Mouse (Mus musculus): ENCODE results near the gene Gm11756. TPM values are rescaled to one million over a fixed set of nuclear protein-coding genes. Genes with fewer than 3 reads are reported as not detected.
"Not testable (repeated sequence)": the region's sequence is repeated elsewhere in the genome, so short reads cannot be mapped to it uniquely, and the experiment has no call there.

The Gm11756 gene
- 0.41 and 0.50 TPM in 2 replicates for polyA plus RNA-seq (2015; fragmentation: Nextera tagmentation; extraction: Ambion mirVana)

GRCm38 (mm10) chr4:73920660-73921059 is at the start of gene Gm11756:
Gm11756 (minus strand) TSS chr4:73920760.
- WGBS, result 83% methylated on average over 6 of the region's 6 CpGs
- not testable (repeated sequence) for H3K36me3 ChIP-seq; H3K9ac ChIP-seq; H3K9me3 ChIP-seq (replicated peaks); H3K4me2 ChIP-seq (replicated peaks); H3K4me3 ChIP-seq (replicated peaks); H3K27me3 ChIP-seq; ATAC-seq (ENCODE audit: insufficient number of reproducible peaks, low FRiP score, low TSS enrichment, low read depth); H3K27ac ChIP-seq (replicated peaks); H3K4me1 ChIP-seq

- Histone ChIP-seq H3K9ac (no peak within 1 kb of the TSS), H3K36me3 (no peaks in the 10 kb centered on the region), H3K27ac (replicated peaks) (no peak within 1 kb of the TSS), H3K27me3 (no peaks in the 10 kb centered on the region), H3K4me3 (replicated peaks) (no peak within 1 kb of the TSS), H3K4me2 (replicated peaks) (no peak within 1 kb of the TSS), H3K4me1 (no peaks in the 10 kb centered on the region), H3K9me3 (replicated peaks) (no peaks in the 10 kb centered on the region)
- 52% methylated on average over 8 of the region's 8 CpGs for WGBS
- no peak for ATAC-seq (ENCODE audit: insufficient number of reproducible peaks, low FRiP score, low TSS enrichment, low read depth)
These were observed 29.9 kb upstream of the Gm11756 start, which contains the start of gene 2310002L09Rik for GRCm38 (mm10) chr4:73950375-73950896. 2310002L09Rik (minus strand) TSS chr4:73950846.

DNA sequence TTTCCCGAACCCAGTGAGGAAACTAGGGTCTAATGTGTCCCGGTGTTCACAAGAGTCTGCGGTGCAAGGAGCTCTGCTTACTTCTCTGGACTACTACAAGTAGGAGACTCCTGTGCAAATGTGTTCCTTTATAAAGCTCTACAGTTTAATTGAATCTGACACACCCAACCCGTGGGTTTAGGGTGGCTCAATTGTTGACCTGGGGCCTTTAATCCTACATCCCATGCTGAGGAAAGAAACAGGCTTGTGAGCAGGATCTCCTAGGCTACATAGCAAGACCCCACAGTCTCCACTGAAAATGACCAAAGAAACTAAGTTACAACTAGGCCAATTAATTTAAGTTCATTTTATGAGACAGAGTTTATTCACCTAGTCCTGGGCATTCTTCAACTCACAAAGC is 14.7 kb downstream of the Gm11756 start, which contains the start of gene Gm13871:
Gene Gm13871 (minus strand): TSS at position 101 of the 400 bp plus-strand sequence.
- H3K4me1 ChIP-seq; H3K4me2 ChIP-seq (replicated peaks); H3K9ac ChIP-seq; H3K36me3 ChIP-seq; ATAC-seq (ENCODE audit: insufficient number of reproducible peaks, low FRiP score, low TSS enrichment, low read depth); H3K27ac ChIP-seq (replicated peaks); H3K4me3 ChIP-seq (replicated peaks); H3K9me3 ChIP-seq (replicated peaks); H3K27me3 ChIP-seq: not testable (repeated sequence)
- no CpG with 5 or more reads among the region's 4 CpGs for WGBS

DNA sequence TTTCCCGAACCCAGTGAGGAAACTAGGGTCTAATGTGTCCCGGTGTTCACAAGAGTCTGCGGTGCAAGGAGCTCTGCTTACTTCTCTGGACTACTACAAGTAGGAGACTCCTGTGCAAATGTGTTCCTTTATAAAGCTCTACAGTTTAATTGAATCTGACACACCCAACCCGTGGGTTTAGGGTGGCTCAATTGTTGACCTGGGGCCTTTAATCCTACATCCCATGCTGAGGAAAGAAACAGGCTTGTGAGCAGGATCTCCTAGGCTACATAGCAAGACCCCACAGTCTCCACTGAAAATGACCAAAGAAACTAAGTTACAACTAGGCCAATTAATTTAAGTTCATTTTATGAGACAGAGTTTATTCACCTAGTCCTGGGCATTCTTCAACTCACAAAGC is 29.5 kb downstream of the Gm11756 start, which contains the start of gene Gm11757:
Gene Gm11757 (minus strand): TSS at position 101 of the 400 bp plus-strand sequence.
- not testable (repeated sequence) for H3K27ac ChIP-seq (replicated peaks); H3K4me1 ChIP-seq; H3K4me3 ChIP-seq (replicated peaks); ATAC-seq (ENCODE audit: insufficient number of reproducible peaks, low FRiP score, low TSS enrichment, low read depth); H3K36me3 ChIP-seq; H3K9ac ChIP-seq; H3K4me2 ChIP-seq (replicated peaks); H3K27me3 ChIP-seq; H3K9me3 ChIP-seq (replicated peaks)
- WGBS, result no CpG with 5 or more reads among the region's 4 CpGs

- not testable (repeated sequence) for H3K4me2 ChIP-seq (replicated peaks); H3K36me3 ChIP-seq; H3K4me1 ChIP-seq; H3K9me3 ChIP-seq (replicated peaks); H3K4me3 ChIP-seq (replicated peaks); H3K27ac ChIP-seq (replicated peaks); ATAC-seq (ENCODE audit: insufficient number of reproducible peaks, low FRiP score, low TSS enrichment, low read depth); H3K27me3 ChIP-seq; H3K9ac ChIP-seq
- WGBS, result no CpG with 5 or more reads among the region's 4 CpGs
These were observed 44.4 kb downstream of the Gm11756 start, which contains the start of gene Gm11758 for GRCm38 (mm10) chr4:73876166-73876565. Gm11758 (minus strand) TSS chr4:73876266.

Other genes with a start within 250 kb of the Gm11756 start
- not detected in 2 replicates for gene Gm428, start 237.2 kb downstream of the Gm11756 start, polyA plus RNA-seq (2015; fragmentation: Nextera tagmentation; extraction: Ambion mirVana)
- gene Rasef, start 129.8 kb downstream of the Gm11756 start, polyA plus RNA-seq (2015; fragmentation: Nextera tagmentation; extraction: Ambion mirVana), result 1.3 and 2.0 TPM in 2 replicates
- not detected in 2 replicates for gene Gm11758, start 44.5 kb downstream of the Gm11756 start, polyA plus RNA-seq (2015; fragmentation: Nextera tagmentation; extraction: Ambion mirVana)
- not detected in 2 replicates for gene Gm11757, start 29.6 kb downstream of the Gm11756 start, polyA plus RNA-seq (2015; fragmentation: Nextera tagmentation; extraction: Ambion mirVana)
- gene Gm13871, start 14.8 kb downstream of the Gm11756 start, polyA plus RNA-seq (2015; fragmentation: Nextera tagmentation; extraction: Ambion mirVana), result not detected in 2 replicates
- 5.7 and 11.3 TPM in 2 replicates for gene 2310002L09Rik, start 30.1 kb upstream of the Gm11756 start, polyA plus RNA-seq (2015; fragmentation: Nextera tagmentation; extraction: Ambion mirVana)
- gene Frmd3, start 92.7 kb upstream of the Gm11756 start, polyA plus RNA-seq (2015; fragmentation: Nextera tagmentation; extraction: Ambion mirVana), result 4.4 and 5.1 TPM in 2 replicates

Data from embryonic facial prominence, embryonic 15.5 days (tissue).